Mouse (Mus musculus): ENCODE measurements at regions not wholly inside any gene's neighbourhood (a gene's known extent, or its start where the extent isn't known, plus 50 kb on each side); places are given as distances from the start of the nearest gene placed in this dataset.

- TF ChIP-seq TCF12 (IDR thresholded peaks at IDR 0.05; ENCODE audit: insufficient read depth, poor library complexity, severe bottlenecking) (no peak), POLR2A (IDR thresholded peaks at IDR 0.05; ENCODE audit: insufficient read length, low read depth) (no peak), POLR2AphosphoS2 (IDR thresholded peaks at IDR 0.05; ENCODE audit: insufficient read length, low read depth) (no peak), TCF3 (IDR thresholded peaks at IDR 0.05; ENCODE audit: insufficient read length, low read depth) (no peak), REST (IDR thresholded peaks at IDR 0.05; ENCODE audit: insufficient read depth, insufficient read length) (no peak), USF1 (IDR thresholded peaks at IDR 0.05; ENCODE audit: low read depth) (no peak)
Measured at GRCm38 (mm10) chr16:76803725-76804124, 209.8 kb upstream of the Usp25 start.

Data from myocyte (in vitro differentiated cells).